31 mouse cellular contexts compared by ENCODE assay signal in genomic region chr15:77745081-77745480, GRCm38 (mm10). TPM values are rescaled to one million over a fixed set of nuclear protein-coding genes. Genes with fewer than 3 reads are reported as not detected.
"Had no signal": no experiment of that assay in that cellular context is flagged by ENCODE, and none has a peak within 500 bp of the region (broad histone marks: within the 10 kb centered on the region; RNA-seq: fewer than 3 reads in every experiment).

No protein-coding gene starts in this region.

- H3K36me3 ChIP-seq: heart, embryonic 13.5 days; heart, embryonic 15.5 days; hindbrain, embryonic 13.5 days; hindbrain, embryonic 15.5 days; kidney, embryonic 15.5 days; limb, embryonic 13.5 days; limb, embryonic 15.5 days had no signal

- H3K9me3 ChIP-seq: heart, embryonic 13.5 days; heart, embryonic 15.5 days; hindbrain, embryonic 15.5 days; kidney, embryonic 15.5 days; limb, embryonic 15.5 days; liver, embryonic 15.5 days had no signal

- H3K4me3 ChIP-seq: gastrocnemius, adult 2 months; heart, embryonic 13.5 days; heart, embryonic 15.5 days; hindbrain, embryonic 13.5 days; hindbrain, embryonic 15.5 days; kidney, embryonic 15.5 days; limb, embryonic 13.5 days; limb, embryonic 15.5 days; liver, embryonic 13.5 days; liver, embryonic 15.5 days had no signal

- ATAC-seq: hindbrain, postnatal 0 days; intestine, embryonic 16.5 days had no signal

- H3K27me3 ChIP-seq: heart, embryonic 13.5 days; heart, embryonic 15.5 days; hindbrain, embryonic 13.5 days; hindbrain, embryonic 15.5 days; kidney, embryonic 15.5 days; limb, embryonic 13.5 days; limb, embryonic 15.5 days had no signal

- H3K27ac ChIP-seq: gastrocnemius, adult 2 months; heart, embryonic 13.5 days; heart, embryonic 15.5 days; hindbrain, embryonic 13.5 days; hindbrain, embryonic 15.5 days; hindbrain, postnatal 0 days; kidney, embryonic 15.5 days; kidney, postnatal 0 days; limb, embryonic 13.5 days; limb, embryonic 15.5 days; liver, embryonic 13.5 days; liver, embryonic 15.5 days had no signal

- H3K4me1 ChIP-seq: heart, embryonic 13.5 days; heart, embryonic 15.5 days; hindbrain, embryonic 13.5 days; hindbrain, embryonic 15.5 days; kidney, embryonic 15.5 days; limb, embryonic 13.5 days; limb, embryonic 15.5 days had no signal

- DNase-seq: gastrocnemius, adult 2 months; gastrocnemius, postnatal 14 days; gastrocnemius, postnatal 36 days; heart, adult 18-20 months; heart, postnatal 14 days; heart, postnatal 36 days; kidney, adult 11 months; kidney, adult 2 months; kidney, adult 9 months; kidney, postnatal 14 days; kidney, postnatal 36 days; layer of hippocampus, adult 9-11 months; layer of hippocampus, postnatal 36 days; left cerebral cortex, postnatal 4 days; liver, embryonic 13.5 days had no signal

- H3K9ac ChIP-seq: heart, embryonic 13.5 days; heart, embryonic 15.5 days; hindbrain, embryonic 13.5 days; hindbrain, embryonic 15.5 days; kidney, embryonic 15.5 days; limb, embryonic 13.5 days; limb, embryonic 15.5 days; liver, embryonic 13.5 days; liver, embryonic 15.5 days had no signal

- H3K4me2 ChIP-seq: heart, embryonic 13.5 days; heart, embryonic 15.5 days; hindbrain, embryonic 13.5 days; hindbrain, embryonic 15.5 days; kidney, embryonic 15.5 days; limb, embryonic 13.5 days; limb, embryonic 15.5 days; liver, embryonic 13.5 days; liver, embryonic 15.5 days had no signal

RNA-seq across cellular contexts. Expression of gene Apol8, which starts 11.7 kb away (rescaled TPM):
- polyA plus RNA-seq: heart, embryonic 15.5 days; intestine, embryonic 14.5 days; kidney, postnatal 0 days; large intestine, adult 2 months; limb, embryonic 11.5 days; limb, embryonic 13.5 days had no signal

RNA-seq across cellular contexts. Expression of gene Apol9b, which starts 16.2 kb away (rescaled TPM):
- polyA plus RNA-seq: hindbrain, embryonic 11.5 days; hindbrain, embryonic 13.5 days; hindbrain, embryonic 15.5 days; kidney, embryonic 15.5 days; limb, embryonic 11.5 days; limb, embryonic 13.5 days; liver, embryonic 13.5 days had no signal

RNA-seq across cellular contexts. Expression of gene Apol7e, which starts 46.4 kb away (rescaled TPM):
- polyA plus RNA-seq: heart, postnatal 0 days; hindbrain, embryonic 11.5 days; hindbrain, embryonic 13.5 days; hindbrain, embryonic 15.5 days; hindbrain, postnatal 0 days; kidney, embryonic 15.5 days; kidney, postnatal 0 days; limb, embryonic 11.5 days; limb, embryonic 13.5 days; liver, embryonic 13.5 days had no signal
